Mouse (Mus musculus): ENCODE results near the gene Klhdc8b.

Klhdc8b gene

DNA sequence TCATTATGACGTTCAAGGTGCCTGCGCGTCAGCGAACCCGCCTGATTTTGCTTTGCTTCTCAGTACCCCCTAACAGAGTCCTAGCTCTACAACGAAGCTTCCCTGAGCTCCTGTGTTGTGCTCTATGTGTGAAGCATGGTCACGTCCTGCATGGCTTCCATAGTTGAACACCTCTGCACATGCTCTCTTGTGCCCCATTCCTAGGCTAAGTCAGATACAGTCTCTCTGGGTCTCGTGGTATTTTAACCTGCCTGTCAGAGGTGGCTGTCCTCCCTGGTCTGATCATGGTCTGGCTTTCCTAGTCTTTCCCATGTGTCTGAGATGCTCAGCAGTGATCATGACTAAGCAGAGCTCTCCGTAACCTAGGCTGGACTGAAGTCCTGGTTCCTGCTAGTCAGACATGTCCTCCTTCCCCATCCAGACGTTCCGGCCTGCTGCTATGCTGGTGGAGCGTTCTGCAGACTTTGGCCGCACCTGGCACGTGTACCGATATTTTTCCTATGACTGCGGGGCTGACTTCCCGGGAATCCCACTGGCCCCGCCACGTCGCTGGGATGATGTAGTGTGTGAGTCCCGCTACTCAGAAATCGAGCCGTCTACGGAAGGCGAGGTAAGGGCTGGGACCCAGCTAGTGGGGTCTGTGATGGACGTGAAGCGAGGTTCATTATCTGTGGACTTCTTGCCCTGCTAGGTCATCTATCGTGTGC is 19.6 kb upstream of the Klhdc8b start:
- no peak for DNase-seq

- no peak for DNase-seq
These were observed 18.5 kb upstream of the Klhdc8b start, which contains the start of gene Lamb2 for GRCm38 (mm10) chr9:108479721-108480351. Gene Lamb2 (plus strand): TSS chr9:108479736.

GRCm38 (mm10) chr9:108479241-108479640 is 17.9 kb upstream of the Klhdc8b start:
- DNase-seq = no peak

DNA sequence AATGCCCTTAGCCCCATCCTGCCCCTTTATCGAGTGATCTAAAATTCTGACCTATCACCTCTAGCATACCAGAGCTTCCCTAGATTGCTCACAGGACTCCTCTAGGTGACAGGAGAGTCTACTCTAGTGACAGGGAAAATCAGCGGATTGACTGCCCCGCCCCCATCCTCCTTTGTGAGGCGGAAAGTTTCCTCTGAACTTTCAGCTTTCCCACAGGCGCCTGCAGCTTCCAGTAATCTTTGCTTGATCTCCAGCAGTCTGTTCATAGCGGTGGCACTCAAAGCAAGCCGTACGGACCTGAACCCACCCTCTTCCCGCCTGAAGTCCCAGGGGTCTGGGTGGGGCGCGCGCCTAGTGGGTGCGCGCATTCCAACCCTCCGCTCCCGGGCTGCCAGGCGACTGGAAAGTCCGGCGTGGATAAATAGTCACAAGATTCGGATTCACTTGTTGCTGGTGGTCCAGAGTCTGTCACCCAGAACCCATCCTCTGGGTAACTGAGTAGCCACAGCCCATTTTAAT is 17.3 kb upstream of the Klhdc8b start:
- no peak for DNase-seq

DNA sequence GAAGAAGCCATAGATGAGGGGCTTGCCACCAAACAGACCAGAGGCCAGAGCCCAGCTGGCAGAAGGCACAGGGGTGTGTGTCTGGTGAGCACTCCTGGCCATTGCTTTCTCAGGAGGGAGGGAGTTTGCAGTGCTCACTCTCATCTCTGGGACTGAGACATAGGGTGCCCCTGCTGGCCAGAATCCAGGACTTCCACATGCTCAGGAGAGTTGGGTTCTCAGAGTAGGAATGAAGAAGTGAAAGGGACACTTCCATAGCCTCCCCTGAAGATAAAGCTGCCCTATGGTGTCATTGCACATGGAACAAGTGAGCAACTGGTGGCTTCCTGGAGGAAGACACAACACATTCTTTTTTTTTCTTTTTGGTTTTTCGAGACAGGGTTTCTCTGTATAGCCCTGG is 13.1 kb upstream of the Klhdc8b start:
- no peak for DNase-seq

- DNase-seq = no peak
These were observed 8.5 kb upstream of the Klhdc8b start for GRCm38 (mm10) chr9:108469845-108470244.

GRCm38 (mm10) chr9:108469430-108469829 is 8.0 kb upstream of the Klhdc8b start:
- DNase-seq = no peak

DNA sequence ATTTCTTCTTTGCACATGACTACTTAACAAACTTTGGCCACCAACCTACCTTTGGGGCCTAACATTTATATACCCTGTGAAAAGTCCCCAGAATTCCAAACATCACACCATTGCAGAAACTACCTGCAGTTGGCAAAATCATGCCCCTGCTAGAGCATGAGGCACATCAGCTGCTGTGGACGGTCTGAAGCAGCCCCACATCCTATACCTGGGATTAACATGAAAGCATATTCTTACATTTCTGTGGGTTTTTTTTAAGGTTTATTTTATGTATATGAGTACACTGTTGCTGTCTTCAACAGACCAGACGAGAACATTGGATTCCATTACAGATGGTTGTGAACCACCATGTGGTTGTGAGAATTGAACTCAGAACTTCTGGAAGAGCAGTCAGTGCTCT is 4.8 kb upstream of the Klhdc8b start:
- no peak for DNase-seq

- no peak for DNase-seq
These were observed 2.3 kb upstream of the Klhdc8b start for GRCm38 (mm10) chr9:108463713-108464112.

GRCm38 (mm10) chr9:108462192-108462591 is 811 bp upstream of the Klhdc8b start:
- DNase-seq = no peak

- no peak for DNase-seq
These were observed 294 bp upstream of the Klhdc8b start for GRCm38 (mm10) chr9:108461675-108462074.

DNA sequence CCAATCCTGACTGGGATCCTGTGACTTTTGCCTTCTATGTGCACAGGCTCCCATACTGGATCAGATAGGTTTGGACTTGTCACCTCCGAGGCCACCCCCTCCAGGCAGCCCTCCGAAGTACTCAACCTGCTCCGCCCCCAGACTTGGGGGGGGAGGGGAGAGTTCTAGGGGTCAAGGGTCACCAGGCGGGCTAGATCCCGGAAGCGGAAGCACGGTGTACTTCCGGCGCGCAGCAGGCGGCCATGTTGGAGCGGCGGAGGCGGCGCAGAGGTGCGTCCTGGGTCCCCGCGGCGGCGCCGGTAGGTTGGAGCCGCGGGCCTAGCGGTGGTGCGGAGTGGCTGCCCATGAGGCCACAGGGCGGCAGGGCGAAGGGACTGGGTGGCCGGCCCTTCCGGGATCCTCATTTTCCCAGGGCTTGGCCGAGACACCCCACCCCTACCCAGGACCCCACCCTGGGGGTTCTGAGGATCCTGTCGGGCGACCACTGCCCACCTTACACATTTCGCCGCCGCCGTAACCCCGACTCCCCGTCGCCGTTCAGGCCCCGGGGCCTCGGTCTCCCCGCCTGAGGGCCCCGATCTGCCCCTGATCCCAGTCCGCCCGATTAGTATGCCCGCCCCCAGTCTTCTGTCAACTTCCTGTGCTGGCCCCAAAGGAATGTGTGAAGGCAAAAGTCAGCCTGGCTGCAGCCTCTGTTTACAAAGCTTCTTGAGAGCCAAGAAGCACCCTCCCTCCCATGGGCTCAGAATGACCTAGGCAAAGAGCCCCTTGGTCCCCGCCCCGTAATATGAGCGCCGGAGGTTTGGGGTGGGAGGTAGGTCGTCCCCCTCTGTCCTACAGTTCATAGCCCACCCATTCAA is 832 bp downstream of the Klhdc8b start, which contains the start of gene Ccdc71:
Gene Ccdc71 (plus strand): TSS at position 209 of the 860 bp plus-strand sequence.
- peak; percentile 87 to 89 for DNase-seq

GRCm38 (mm10) chr9:108459939-108460318 is 1.5 kb downstream of the Klhdc8b start:
- no peak for DNase-seq

DNA sequence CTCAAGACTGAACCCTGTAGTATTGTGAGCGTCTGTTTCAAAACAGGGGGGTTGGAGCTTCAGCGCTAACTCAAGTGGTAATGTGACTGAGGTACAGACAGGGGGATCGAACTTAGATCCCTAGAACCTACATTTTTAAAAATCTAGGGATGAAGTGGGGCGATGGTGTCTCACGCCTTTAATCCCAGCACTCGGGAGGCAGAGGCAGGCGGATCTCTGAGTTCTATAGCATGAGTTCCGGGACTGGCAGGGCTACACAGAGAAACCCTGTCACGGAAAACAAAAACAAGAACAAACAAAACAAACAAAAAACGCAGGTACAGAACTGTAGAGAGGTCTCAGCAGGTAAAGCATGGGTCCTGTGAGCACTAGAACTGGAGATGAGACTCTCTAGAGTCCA is 4.4 kb downstream of the Klhdc8b start:
- DNase-seq = no peak

DNA sequence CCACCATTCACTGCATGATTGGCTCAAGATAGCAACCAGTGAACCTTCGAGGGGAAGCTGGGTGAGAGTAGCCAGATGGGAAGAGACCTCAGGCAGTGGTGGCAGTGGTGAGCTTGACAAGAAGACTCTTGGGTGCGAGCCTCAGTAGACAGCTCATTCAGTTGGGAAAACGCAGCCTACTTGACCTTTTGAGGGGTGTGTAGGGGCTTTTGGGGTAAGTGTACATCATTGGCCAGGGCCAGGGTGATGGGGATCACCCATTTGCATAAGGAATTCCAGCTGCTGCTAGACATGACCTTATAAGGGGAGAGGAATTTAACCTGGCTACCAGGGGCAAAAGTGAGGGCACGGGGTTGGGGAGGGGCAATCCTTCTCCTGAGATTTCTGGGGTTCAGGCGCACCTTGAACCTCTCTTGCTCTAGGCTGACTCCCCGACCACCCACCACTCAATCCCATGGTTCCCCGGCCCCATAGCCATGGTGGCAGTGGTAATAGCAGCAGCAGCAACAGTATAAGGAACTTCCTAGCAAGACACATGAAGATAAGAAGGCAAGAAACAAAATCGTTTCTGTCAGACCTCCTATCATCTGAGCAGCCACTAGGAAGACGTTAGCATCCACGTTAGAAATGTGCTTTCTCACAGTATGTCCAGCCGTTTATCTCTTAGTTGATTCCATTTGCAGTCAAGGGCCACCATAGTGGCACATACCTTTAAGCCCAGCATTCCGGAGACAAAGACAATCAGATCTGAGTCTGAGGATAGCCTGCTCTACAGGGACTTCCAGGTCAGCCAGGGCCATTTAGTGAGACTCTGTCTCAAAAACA is 5.4 kb downstream of the Klhdc8b start:
- no peak for DNase-seq

GRCm38 (mm10) chr9:108454429-108454828 is 7.0 kb downstream of the Klhdc8b start:
- DNase-seq = no peak

DNA sequence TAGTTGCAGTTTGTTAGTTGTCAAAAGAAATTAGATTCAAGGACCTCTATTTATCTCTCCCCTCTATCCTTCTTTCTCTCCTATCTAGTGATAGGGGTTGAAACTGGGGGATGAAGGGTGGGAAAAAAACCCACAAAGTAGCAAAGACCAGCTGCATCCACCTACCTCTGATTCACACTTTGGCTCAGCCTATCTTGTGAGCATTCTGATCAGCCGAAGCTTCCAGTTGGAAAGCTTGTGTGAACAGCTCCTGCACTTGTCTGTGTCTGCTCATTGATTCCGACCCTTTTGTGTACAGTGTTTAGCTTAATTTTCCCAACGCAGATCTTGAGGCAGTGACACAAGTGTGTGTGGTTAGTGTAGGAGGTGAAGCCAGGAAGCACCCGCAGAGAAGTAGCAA is 7.9 kb downstream of the Klhdc8b start:
- no peak for DNase-seq

GRCm38 (mm10) chr9:108452911-108453310 is 8.5 kb downstream of the Klhdc8b start:
- no peak for DNase-seq

- DNase-seq = peak; percentile 93 to 95
These were observed 9.0 kb downstream of the Klhdc8b start for GRCm38 (mm10) chr9:108452291-108452906.

GRCm38 (mm10) chr9:108451519-108452160 is 9.7 kb downstream of the Klhdc8b start:
- DNase-seq = no peak

DNA sequence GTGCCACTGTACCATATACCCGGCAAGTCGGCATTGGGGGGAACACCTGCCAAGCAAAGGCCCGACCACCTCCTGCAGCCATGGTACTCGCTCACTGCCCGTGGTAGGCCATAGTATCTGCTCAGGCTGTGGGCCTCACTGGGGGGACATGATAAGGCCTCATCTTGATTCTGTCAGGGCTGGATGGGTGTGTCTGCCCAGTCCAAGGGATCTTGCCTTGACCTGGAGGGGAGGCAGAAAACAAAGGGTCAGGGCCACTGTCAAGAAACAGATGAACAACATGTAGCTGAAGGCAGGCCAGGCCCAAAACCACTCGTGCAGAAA is 10.2 kb downstream of the Klhdc8b start:
- no peak for DNase-seq
